Mouse (Mus musculus): ENCODE data around the gene Med27.

Med27 gene

DNA sequence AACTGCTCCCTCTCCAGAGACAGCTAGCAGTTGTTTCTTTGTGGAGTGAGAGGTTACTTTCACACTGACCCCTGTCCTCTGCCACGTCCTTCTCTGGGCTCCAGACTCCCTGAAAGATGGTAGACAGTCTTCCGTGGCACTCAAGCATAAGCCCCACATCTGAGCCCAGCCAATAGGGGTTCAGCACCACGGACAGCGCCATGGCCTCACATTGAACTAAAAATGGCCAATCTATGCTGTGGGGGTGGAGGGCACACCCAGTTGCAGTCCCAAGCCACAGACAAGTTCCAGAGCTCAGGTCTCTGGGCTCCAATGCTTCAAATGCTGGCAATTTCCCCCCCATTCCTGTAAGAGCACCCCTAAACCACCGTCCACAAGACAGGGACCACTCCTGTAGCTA, 227.0 kb downstream of the Med27 start:
- DNase-seq: peak; percentile 62

DNA sequence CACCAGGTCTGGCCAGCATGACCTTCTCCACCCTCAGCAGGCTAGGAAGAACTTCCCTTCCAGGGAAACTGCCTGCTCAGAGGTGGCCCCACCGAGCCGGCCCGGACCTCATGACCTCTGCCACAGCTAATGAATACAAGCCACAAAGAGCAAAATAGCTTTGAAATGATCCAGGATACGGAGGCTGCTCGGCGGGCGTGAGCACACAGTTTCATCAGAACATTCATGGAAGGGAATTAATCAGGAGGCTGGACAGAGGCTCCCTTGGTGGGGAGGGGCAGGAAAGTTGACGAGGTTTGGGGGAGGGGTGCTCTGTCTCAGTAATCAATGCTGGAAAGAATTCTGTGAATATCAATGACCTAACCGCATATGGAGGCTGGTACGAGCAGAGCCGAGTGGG, 227.6 kb downstream of the Med27 start:
- DNase-seq: no peak

All from thymus, postnatal 14 days (tissue).